Mouse (Mus musculus): ENCODE data around the gene Syt1.

DNA sequence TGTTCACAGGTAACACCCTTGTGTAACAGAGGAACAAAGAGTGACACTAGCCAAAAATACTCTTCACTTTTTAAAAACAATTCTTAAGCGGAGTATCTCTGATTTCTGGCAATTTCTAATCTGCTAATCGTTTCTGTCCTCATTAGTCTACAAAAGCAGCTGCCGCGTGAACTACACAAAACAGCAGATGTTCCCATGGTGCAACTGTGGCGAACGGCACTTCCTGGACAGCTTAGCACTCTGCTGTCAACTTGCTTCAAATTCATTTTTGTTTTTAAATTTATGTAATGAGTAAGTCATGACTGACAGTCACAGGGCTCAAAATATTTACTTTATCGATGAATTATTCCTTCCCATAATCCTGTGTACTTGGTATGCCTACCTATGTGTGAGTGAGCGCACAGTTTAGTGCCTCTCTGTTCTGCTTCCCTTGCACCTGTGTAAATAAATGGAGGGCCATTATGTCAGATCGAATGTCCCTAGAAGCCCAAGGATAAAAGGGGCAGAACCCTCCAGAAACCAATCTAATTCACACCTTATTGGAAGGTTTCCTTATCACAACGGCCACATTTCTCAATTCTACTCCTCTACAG, 73.8 kb downstream of the Syt1 start:
- TF ChIP-seq CTCF (IDR thresholded peaks at IDR 0.05; ENCODE audit: low read depth), result no peak
- no peak for TF ChIP-seq EP300 (IDR thresholded peaks at IDR 0.05; ENCODE audit: low read depth)
